Mouse (Mus musculus) kidney, embryonic 14.5 days (tissue): ENCODE results near the gene Ptprg. TPM values are rescaled to one million over a fixed set of nuclear protein-coding genes. Genes with fewer than 3 reads are reported as not detected.

Experiments used
- ATAC-seq: fragments of 200-750 bp; cut with Nextera tagmentation; 2 replicates; pipeline ENCODE4 v1.8.0; 2017; ENCODE audit warnings: moderate number of reproducible peaks, mild to moderate bottlenecking, moderate TSS enrichment, moderate library complexity; ENCODE audit not compliant: low FRiP score, low TSS enrichment
- H3K27ac ChIP-seq: fragments of 300-500 bp; sonication (generic); 2 replicates; pipeline ENCODE4 v1.5.1; 2014; ENCODE audit warnings: low read depth, mild to moderate bottlenecking, low read length, moderate library complexity, mixed read lengths
- H3K27me3 ChIP-seq: fragments of 300-500 bp; sonication (generic); 2 replicates; pipeline ENCODE4 v1.6.1; 2014; ENCODE audit warnings: mild to moderate bottlenecking, low read length; ENCODE audit not compliant: control insufficient read depth, insufficient read depth
- H3K36me3 ChIP-seq: fragments of 300-500 bp; sonication (generic); 2 replicates; pipeline ENCODE4 v1.6.1; 2014; ENCODE audit warnings: low read length, mixed read lengths; ENCODE audit not compliant: control insufficient read depth, insufficient read depth
- H3K4me1 ChIP-seq: fragments of 300-500 bp; sonication (generic); 2 replicates; pipeline ENCODE4 v1.6.1; 2014; ENCODE audit warnings: low read length, mixed read lengths; ENCODE audit not compliant: control insufficient read depth, insufficient read depth
- H3K4me2 ChIP-seq: fragments of 300-500 bp; sonication (generic); replicated peaks from 2 replicates; pipeline ENCODE4 v1.6.1; 2014; ENCODE audit warnings: low read depth, mild to moderate bottlenecking, low read length
- H3K4me3 ChIP-seq: fragments of 300-500 bp; sonication (generic); 2 replicates; pipeline ENCODE4 v1.5.1; 2014; ENCODE audit warnings: mild to moderate bottlenecking, low read length
- H3K9ac ChIP-seq: fragments of 300-500 bp; sonication (generic); 2 replicates; pipeline ENCODE4 v1.6.1; 2014; ENCODE audit warnings: low read depth, mild to moderate bottlenecking, low read length, moderate library complexity
- H3K9me3 ChIP-seq: fragments of 300-500 bp; sonication (generic); 2 replicates; pipeline ENCODE4 v1.6.1; 2016; ENCODE audit warnings: low read length; ENCODE audit not compliant: control insufficient read depth
- WGBS: fragments of 180-500 bp; shearing (Covaris S2); extraction: QIAGEN DNeasy Blood & Tissue Kit; methylation state at CpG from one replicate; pipeline ENCODE4 v1.1.7; 2014; 5-methylcytosine and 5-hydroxymethylcytosine counted together
- polyA plus RNA-seq: library from polyadenylated mRNA; unstranded; fragments of >200 nt; fragmentation: Nextera tagmentation; extraction: Ambion mirVana; gene quantifications from 2 replicates; pipeline ENCODE4 v1.2.1, GENCODE M21; 2014

The Ptprg gene
- polyA plus RNA-seq, 1 experiment from 2014 or later, result 44.3 TPM

- no peak overlapping the region for H3K4me2 ChIP-seq
- H3K4me3 ChIP-seq, result no peak overlapping the region
- H3K36me3 ChIP-seq, result no peaks in the 10 kb centered on the region
- no peaks in the 10 kb centered on the region for H3K4me1 ChIP-seq
- no peak overlapping the region for H3K9ac ChIP-seq
- H3K27ac ChIP-seq, result no peak overlapping the region
- H3K9me3 ChIP-seq, result no peaks in the 10 kb centered on the region
- no peak for ATAC-seq
- H3K27me3 ChIP-seq, result no peaks in the 10 kb centered on the region
- 48% methylated on average over 3 of the region's 3 CpGs for WGBS
These were observed 430.8 kb downstream of the Ptprg start for GRCm38 (mm10) chr14:11984086-11984485.

DNA sequence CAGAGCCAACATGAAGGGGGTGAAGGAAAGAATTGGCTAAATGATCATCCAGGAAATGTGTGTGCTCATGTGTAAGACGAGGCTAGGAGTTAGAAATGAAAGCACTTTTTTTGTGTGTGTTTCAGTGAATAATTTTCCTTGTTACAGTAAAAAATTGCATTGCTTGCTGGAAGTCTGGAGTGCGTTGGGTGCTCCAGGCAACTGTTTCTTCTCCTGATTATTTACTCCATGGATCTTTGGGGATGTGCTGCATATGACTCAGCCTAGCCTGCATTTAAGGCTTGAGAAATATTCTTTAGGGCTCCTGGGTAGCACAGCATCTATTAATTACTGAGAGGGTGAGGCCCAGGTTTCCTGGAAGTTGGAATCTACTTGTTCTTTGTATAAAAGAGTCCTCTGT, 435.6 kb downstream of the Ptprg start:
- no peak overlapping the region for H3K9ac ChIP-seq
- H3K27me3 ChIP-seq, result no peaks in the 10 kb centered on the region
- WGBS, result 68% methylated on average over 2 of the region's 2 CpGs
- no peak overlapping the region; the same call in 1 of the 2 replicates for H3K27ac ChIP-seq
- H3K4me2 ChIP-seq, result no peak overlapping the region
- no peaks in the 10 kb centered on the region for H3K9me3 ChIP-seq
- H3K4me3 ChIP-seq, result no peak overlapping the region
- ATAC-seq, result no peak
- H3K4me1 ChIP-seq, result no peaks in the 10 kb centered on the region
- H3K36me3 ChIP-seq, result no peaks in the 10 kb centered on the region

- WGBS, result 40% methylated on average over 2 of the region's 2 CpGs
- ATAC-seq, result no peak
These were observed 437.8 kb downstream of the Ptprg start for GRCm38 (mm10) chr14:11991151-11991550.

DNA sequence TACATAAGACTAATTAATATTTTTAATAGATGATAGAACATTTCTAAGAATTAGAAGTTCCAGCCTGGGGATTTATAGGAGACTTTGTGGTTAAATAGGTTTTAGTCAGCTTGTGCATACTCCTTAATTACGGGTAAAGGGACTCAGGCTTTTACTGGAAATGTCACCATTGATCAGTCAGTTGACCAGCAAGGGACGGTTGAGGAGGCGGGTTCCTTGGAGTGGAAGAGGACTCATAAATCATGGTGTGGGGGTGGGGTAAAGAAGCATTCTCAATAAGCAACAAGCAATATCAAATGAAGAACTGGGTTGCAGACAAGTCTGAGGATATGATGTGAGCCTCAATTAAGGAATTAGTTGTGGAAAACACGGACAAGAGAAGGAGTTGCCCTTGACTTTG, 438.8 kb downstream of the Ptprg start:
- Histone ChIP-seq H3K36me3 (no peaks in the 10 kb centered on the region), H3K4me3 (no peak overlapping the region), H3K9ac (no peak overlapping the region), H3K27me3 (no peaks in the 10 kb centered on the region), H3K9me3 (no peaks in the 10 kb centered on the region), H3K27ac (no peak overlapping the region), H3K4me2 (no peak overlapping the region), H3K4me1 (no peaks in the 10 kb centered on the region)
- ATAC-seq, result no peak
- WGBS, result 51% methylated on average over 4 of the region's 4 CpGs

More at GRCm38 (mm10) chr14:11991151-11991550, 437.8 kb downstream of the Ptprg start:
- Histone ChIP-seq H3K27ac (no peak overlapping the region), H3K4me3 (no peak overlapping the region), H3K4me1 (no peaks in the 10 kb centered on the region), H3K9ac (no peak overlapping the region), H3K36me3 (no peaks in the 10 kb centered on the region), H3K9me3 (no peaks in the 10 kb centered on the region), H3K27me3 (no peaks in the 10 kb centered on the region), H3K4me2 (no peak overlapping the region)

DNA sequence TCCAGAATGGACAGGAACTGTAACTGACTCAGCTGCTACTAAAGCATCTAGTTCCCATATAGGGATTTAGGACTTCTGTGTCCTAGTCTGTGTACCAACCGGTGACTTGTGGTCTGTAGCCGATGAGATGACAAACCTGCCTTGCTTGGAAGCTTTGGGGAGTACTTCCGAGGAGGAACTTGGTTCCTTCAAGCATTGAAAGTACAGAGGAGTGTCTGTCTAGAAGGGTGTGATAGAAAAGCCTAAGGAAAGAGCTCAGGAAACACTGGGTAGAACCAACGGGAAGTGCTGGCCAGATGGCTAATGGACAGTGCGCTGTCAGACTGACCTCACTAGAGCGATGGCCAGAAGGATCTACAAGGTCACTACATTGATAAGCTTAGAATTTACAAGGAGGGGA, 439.2 kb downstream of the Ptprg start:
- H3K9me3 ChIP-seq, result no peaks in the 10 kb centered on the region
- no peak for ATAC-seq
- no peak overlapping the region for H3K4me2 ChIP-seq
- no peak overlapping the region for H3K4me3 ChIP-seq
- H3K9ac ChIP-seq, result no peak overlapping the region
- no peaks in the 10 kb centered on the region for H3K4me1 ChIP-seq
- H3K27me3 ChIP-seq, result no peaks in the 10 kb centered on the region
- no peaks in the 10 kb centered on the region for H3K36me3 ChIP-seq
- H3K27ac ChIP-seq, result no peak overlapping the region
- WGBS, result 90% methylated on average over 6 of the region's 6 CpGs

- Histone ChIP-seq H3K4me2 (no peak overlapping the region), H3K4me1 (no peaks in the 10 kb centered on the region), H3K27me3 (no peaks in the 10 kb centered on the region), H3K4me3 (no peak overlapping the region), H3K36me3 (no peaks in the 10 kb centered on the region), H3K9me3 (no peaks in the 10 kb centered on the region), H3K27ac (no peak overlapping the region), H3K9ac (no peak overlapping the region)
- ATAC-seq, result no peak
- 72% methylated on average over 6 of the region's 6 CpGs for WGBS
These were observed 444.2 kb downstream of the Ptprg start for GRCm38 (mm10) chr14:11997555-11997954.

DNA sequence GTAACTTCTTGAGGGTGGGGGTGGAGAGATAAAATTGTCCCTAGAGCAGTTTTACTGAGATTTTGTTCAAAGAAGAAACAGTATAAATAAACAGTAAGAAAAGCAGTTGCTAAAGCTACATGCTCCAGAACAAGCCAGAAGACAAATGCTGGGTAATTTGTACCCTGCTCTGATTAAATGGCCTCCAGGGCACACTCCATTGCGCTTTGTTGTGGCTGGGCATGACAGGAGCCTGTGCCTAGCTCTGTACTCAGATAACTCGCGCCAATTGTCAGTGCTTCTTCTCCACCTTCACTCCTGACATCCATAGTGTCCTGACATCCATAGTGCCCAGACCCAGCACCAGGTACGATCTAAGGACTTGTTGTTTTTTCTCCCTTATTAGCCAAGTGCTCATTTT, 445.1 kb downstream of the Ptprg start:
- Histone ChIP-seq H3K4me1 (no peaks in the 10 kb centered on the region), H3K4me3 (no peak overlapping the region), H3K27me3 (no peaks in the 10 kb centered on the region), H3K27ac (no peak overlapping the region), H3K36me3 (no peaks in the 10 kb centered on the region), H3K4me2 (no peak overlapping the region), H3K9me3 (no peaks in the 10 kb centered on the region), H3K9ac (no peak overlapping the region)
- WGBS, result 60% methylated on average over 4 of the region's 4 CpGs
- no peak for ATAC-seq

DNA sequence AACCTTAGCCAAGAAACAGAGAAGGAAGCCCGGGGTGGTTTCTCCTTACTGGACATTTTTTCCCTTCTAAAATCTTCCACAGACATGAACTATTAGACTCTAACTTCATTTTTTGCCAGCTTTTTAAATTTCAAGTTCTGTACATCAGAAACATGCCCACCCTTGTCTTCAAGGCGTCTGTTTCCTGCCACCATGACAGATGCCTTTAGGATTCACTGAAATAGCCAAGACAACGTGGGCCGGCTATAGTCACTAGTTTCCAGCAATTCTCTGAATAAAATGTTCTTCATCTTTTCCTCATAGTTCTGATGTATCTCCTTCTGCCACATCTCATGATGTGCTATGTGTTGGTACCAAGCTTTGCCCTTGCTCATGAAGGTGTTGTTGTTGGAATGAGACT, 450.7 kb downstream of the Ptprg start:
- WGBS, result 90% methylated on average over 4 of the region's 4 CpGs
- Histone ChIP-seq H3K4me2 (no peak overlapping the region), H3K9ac (no peak overlapping the region), H3K9me3 (no peaks in the 10 kb centered on the region), H3K27ac (no peak overlapping the region), H3K4me1 (no peaks in the 10 kb centered on the region), H3K27me3 (no peaks in the 10 kb centered on the region), H3K36me3 (no peaks in the 10 kb centered on the region), H3K4me3 (no peak overlapping the region)
- no peak for ATAC-seq

- Histone ChIP-seq H3K27ac (no peak overlapping the region), H3K4me1 (no peaks in the 10 kb centered on the region), H3K36me3 (no peaks in the 10 kb centered on the region), H3K4me2 (no peak overlapping the region), H3K27me3 (no peaks in the 10 kb centered on the region), H3K9me3 (no peaks in the 10 kb centered on the region), H3K4me3 (no peak overlapping the region), H3K9ac (no peak overlapping the region)
- 83% methylated on average over 5 of the region's 5 CpGs for WGBS
- ATAC-seq, result no peak
These were observed 458.4 kb downstream of the Ptprg start for GRCm38 (mm10) chr14:12011766-12012165.
